Mouse (Mus musculus) heart, adult 10 weeks (tissue): ENCODE measurements around the gene Nap1l2. TPM values are rescaled to one million over a fixed set of nuclear protein-coding genes. Genes with fewer than 3 reads are reported as not detected.

Source experiments
- polyA plus RNA-seq: library from polyadenylated mRNA; stranded (reverse); fragments of 350-450 nt; fragmentation: Illumina TruSeq; extraction: RNeasy Lipid Tissue Mini Kit (QIAGEN cat#74804); gene quantifications from one replicate; pipeline ENCODE4 v1.2.3, GENCODE M21; 2014; ENCODE audit warnings: low read depth, low replicate concordance

Nap1l2 gene
- polyA plus RNA-seq, result not detected

DNA sequence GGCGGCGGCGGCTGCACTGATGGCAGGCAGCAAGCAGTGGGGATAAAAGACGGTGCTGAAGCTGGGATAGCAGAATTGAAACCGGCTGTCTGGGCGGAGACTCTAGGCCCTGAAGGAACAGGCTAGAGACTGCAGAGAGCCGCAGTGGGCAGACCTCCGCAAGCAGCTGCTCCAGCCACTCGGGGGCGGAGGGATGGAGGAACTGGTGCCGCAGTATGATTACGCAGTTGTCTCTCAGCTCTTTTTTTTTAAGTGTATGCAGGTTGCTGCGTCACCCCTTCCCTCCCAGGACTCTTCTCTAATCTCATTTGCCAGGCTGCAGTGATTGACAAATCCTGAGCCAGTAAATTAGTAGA lies at the start of gene Nap1l2:
TSS of gene Nap1l2 (minus strand) at position 210 of the 356 bp plus-strand sequence.

Other genes with a start within 250 kb of the Nap1l2 start
- gene Cdx4, start 134.8 kb upstream of the Nap1l2 start, polyA plus RNA-seq, result not detected
- gene Chic1, start 169.8 kb upstream of the Nap1l2 start, polyA plus RNA-seq, result 0.99 TPM
- not detected for gene Tsx, start 227.8 kb upstream of the Nap1l2 start, polyA plus RNA-seq
- gene Gm26992, start 235.4 kb upstream of the Nap1l2 start, polyA plus RNA-seq, result not detected